Mouse (Mus musculus): ENCODE measurements at regions not wholly inside any gene's neighbourhood (a gene's known extent, or its start where the extent isn't known, plus 50 kb on each side); places are given as distances from the start of the nearest gene placed in this dataset.

DNA sequence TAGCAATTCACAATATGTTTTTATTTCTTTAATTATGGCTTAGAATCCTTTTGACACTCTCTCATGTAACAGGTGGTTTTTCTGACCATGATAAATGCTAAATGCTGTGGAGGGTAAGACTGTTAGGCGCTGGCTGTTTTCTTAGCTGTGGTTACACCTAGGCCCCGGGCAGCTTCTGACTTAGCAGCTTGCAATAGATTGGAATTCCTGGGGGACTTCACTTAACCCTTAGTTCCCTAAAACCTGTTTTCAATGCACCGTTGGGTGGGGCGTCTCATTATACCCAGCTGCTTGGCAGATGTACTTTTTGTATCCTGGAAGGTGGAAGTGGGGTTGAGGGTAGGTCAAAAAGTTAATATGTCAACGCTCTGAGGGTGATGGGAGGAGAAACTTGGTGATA is 704.2 kb upstream of the Car8 start:
- TF ChIP-seq CTCF (IDR thresholded peaks at IDR 0.05; ENCODE audit: extremely low read depth, insufficient read length, insufficient replicate concordance, low read depth, low read length) (no peak), POLR2A (IDR thresholded peaks at IDR 0.05; ENCODE audit: low read depth, low read length) (no peak)

Data from small intestine, adult 2 months (tissue).